Mouse (Mus musculus): ENCODE results near the gene Flad1. TPM values are rescaled to one million over a fixed set of nuclear protein-coding genes. Genes with fewer than 3 reads are reported as not detected.

Gene Flad1
- polyA plus RNA-seq, 1 experiment from 2014 or later: 23.1 TPM

DNA sequence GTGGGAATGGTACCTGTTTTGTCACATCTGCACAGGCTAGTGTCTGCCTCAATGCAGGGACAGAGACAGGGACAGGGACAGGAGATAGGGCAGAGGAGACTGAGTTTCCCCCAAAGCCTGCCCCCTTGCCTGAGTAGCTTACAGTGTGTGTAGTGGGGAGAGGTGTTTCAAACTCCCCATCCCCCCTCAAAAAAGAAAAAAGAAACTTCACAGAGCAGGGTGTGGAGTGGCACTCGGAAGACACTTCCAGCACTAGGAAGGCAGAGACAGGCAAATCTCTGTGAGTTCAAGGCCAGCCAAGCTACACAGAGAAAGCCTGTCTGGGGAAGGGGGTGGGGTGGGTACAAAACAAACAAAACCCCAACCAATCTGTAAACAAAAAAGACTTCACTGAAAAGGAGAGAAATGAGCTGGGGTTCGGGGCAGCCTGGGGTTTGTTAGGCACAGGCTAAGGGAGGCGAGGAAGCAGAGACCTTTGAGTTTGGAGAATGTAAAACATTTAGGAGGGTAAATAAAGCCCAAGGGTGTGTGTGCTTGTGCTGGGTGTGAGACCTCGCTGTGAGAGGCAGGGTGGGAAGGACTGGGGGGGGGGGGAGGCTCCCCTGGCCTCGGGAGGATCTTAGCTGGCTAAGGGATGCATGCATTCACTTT, 38.0 kb downstream of the Flad1 start:
- Histone ChIP-seq H3K36me3 (no peaks in the 10 kb centered on the region), H3K27me3 (no peaks in the 10 kb centered on the region), H3K9me3 (no peaks in the 10 kb centered on the region), H3K9ac (no peak overlapping the region), H3K4me1 (peaks cover 21% of the 10 kb centered on the region), H3K4me2 (no peak overlapping the region), H3K27ac (no peak overlapping the region; the same call in 1 of the 2 replicates), H3K4me3 (no peak overlapping the region)
- no peak for ATAC-seq (ENCODE audit: borderline replicate concordance, extremely low read depth, low FRiP score, low TSS enrichment)
- 28% methylated on average over 5 of the region's 5 CpGs for WGBS

DNA sequence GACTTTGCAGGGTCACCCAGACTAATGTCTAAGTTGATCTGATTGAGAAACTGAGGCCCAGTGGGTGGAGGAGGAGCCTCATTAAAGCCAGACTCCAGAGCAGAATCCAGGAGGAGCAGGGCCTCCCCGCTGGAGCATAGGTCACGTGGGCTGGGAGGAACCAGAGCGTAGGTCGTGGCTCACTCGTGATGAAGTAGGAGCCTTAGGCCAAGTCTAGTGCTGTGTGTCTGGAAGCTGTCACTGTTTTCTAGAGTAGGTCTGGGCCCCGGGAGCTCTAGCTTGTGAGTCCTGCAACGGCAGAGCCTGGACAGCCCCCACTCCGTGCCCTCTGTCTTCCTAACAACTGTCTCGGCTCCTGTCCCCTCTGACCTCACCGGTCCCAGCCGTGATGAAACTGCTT, 44.3 kb downstream of the Flad1 start:
- WGBS: 53% methylated on average over 11 of the region's 11 CpGs

DNA sequence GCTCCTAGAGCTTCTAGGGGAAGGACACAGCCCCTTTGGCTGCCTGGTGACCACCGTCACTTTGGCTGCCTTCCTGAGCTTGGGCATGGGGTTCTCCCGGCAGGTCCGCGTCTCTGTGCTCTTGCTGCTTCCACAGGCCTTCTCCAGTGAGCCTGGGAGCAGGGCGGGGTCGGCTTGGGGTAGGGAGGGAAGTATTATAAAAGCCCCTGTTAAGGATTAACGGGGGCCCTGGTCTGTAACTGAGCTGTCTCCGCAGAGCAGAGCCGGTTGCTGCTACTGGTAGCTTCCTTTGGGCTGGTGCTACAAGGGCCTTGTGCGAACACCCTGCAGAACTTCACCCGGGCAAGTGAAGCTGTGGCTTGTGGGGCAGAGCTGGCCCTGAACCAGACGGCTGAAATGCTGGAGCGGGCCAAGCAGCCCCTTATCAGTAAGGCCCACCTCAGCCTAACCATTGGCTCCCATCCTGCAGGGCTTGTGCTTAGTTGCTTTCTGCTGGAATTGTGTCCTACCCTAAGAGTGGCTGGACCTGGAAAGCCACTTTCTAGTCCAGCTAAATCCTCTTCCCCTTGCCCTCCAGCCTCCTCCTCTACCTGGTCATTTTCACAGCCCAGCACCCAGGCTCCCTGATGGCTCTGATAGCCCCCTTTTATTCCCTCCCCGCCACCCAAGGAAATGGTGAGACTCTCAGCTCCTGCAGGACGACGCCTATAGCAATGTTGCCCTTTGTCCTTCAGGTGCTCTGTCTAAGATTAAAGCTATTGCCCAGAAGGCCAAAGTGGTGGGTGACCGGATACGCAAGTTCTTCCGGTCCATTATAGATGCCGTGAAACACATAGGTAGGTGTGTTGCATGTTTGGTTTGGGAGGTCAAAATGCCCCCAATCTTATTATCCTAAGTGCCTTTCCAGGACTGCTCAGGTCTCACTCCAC, 45.9 kb downstream of the Flad1 start:
- 63% methylated on average over 20 of the region's 20 CpGs for WGBS
- H3K27ac ChIP-seq: no peak overlapping the region

More for the DNA sequence above, 44.3 kb downstream of the Flad1 start:
- Histone ChIP-seq H3K27me3 (no peaks in the 10 kb centered on the region), H3K9ac (no peak overlapping the region), H3K4me2 (no peak overlapping the region), H3K4me3 (no peak overlapping the region), H3K27ac (no peak overlapping the region), H3K36me3 (no peaks in the 10 kb centered on the region), H3K4me1 (no peaks in the 10 kb centered on the region; the same call in 1 of the 2 replicates), H3K9me3 (no peaks in the 10 kb centered on the region)
- ATAC-seq (ENCODE audit: borderline replicate concordance, extremely low read depth, low FRiP score, low TSS enrichment): no peak

DNA sequence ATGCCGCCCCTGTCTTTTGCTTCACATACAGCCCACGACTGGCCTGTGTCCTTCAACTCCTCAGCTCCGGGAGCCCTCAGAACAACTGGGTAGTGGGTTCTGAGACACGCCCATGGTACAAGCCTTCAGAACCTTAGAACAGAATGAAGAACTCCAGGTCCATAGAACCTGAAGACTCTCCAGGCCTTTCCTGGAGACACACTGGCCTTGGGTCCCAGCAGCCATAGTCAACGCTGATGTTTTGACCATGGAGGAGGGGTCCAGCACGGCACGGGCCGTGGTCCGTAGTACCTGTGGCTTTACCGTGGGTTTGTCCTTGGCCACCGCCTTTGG, 46.6 kb downstream of the Flad1 start, which contains the start of gene Dcst1:
TSS of gene Dcst1 (minus strand) at position 101 of the 333 bp plus-strand sequence.
- Histone ChIP-seq H3K9me3 (no peaks in the 10 kb centered on the region), H3K27ac (no peak within 1 kb of the TSS), H3K36me3 (no peaks in the 10 kb centered on the region), H3K4me2 (no peak within 1 kb of the TSS), H3K9ac (no peak within 1 kb of the TSS), H3K4me3 (no peak within 1 kb of the TSS), H3K4me1 (no peaks in the 10 kb centered on the region; the same call in 1 of the 2 replicates), H3K27me3 (no peaks in the 10 kb centered on the region)
- 92% methylated on average over 11 of the region's 11 CpGs for WGBS
- no peak for ATAC-seq (ENCODE audit: borderline replicate concordance, extremely low read depth, low FRiP score, low TSS enrichment)

More for the DNA sequence above, 45.9 kb downstream of the Flad1 start:
- Histone ChIP-seq H3K4me2 (no peak overlapping the region), H3K4me1 (no peaks in the 10 kb centered on the region; the same call in 1 of the 2 replicates), H3K9ac (no peak overlapping the region), H3K27me3 (no peaks in the 10 kb centered on the region), H3K9me3 (no peaks in the 10 kb centered on the region), H3K4me3 (no peak overlapping the region), H3K36me3 (no peaks in the 10 kb centered on the region)
- no peak for ATAC-seq (ENCODE audit: borderline replicate concordance, extremely low read depth, low FRiP score, low TSS enrichment)

DNA sequence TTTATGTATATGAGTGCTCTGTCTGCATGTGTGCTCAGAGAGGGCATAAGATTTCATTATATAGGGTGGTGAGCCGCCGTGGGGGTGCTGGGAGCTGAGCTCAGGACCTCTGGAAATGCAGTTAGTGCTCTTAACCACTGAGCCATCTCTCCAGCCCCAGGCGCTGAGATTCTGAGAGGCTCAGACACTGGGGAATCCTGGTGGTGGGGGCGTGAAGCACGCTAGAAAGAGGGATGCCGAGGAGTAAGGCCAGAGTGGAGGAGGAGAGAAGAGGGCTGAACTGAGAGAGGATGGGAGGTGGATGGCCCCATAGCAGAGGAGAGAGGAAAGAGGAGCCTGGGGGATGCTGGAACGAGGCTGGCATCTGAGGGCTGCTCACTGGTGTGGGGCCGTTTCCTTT, 47.0 kb downstream of the Flad1 start:
- WGBS: 62% methylated on average over 8 of the region's 8 CpGs
- no peak overlapping the region for H3K4me2 ChIP-seq
- ATAC-seq (ENCODE audit: borderline replicate concordance, extremely low read depth, low FRiP score, low TSS enrichment): no peak
- no peak overlapping the region for H3K9ac ChIP-seq
- H3K27me3 ChIP-seq: no peaks in the 10 kb centered on the region
- no peaks in the 10 kb centered on the region for H3K9me3 ChIP-seq
- no peak overlapping the region for H3K4me3 ChIP-seq
- H3K4me1 ChIP-seq: no peaks in the 10 kb centered on the region; the same call in 1 of the 2 replicates
- H3K27ac ChIP-seq: no peak overlapping the region
- no peaks in the 10 kb centered on the region for H3K36me3 ChIP-seq

DNA sequence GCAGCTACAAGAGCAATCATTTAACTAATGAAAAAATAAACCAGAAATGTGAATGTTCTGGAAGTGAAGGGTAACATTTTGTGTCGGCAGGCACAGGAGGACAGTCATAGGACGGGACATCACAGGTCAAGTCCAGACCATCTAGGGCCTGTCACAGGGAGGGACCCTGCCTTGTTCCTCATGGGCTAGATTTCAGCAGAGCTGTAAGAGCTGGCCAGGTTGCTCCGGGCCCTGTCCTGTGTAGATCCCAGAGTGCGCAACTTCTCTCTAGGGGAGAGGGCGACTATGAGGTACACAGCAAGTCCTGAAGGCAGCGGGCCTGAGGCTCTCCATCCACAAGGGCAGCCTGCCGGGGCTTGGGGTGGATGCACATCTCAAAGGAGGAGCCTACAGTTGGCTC, 50.0 kb downstream of the Flad1 start, which contains the start of gene Dcst2:
TSS of gene Dcst2 (plus strand) at position 301 of the 400 bp plus-strand sequence.
- Histone ChIP-seq H3K4me3 (no peak within 1 kb of the TSS), H3K9ac (no peak within 1 kb of the TSS), H3K4me1 (no peaks in the 10 kb centered on the region; the same call in 1 of the 2 replicates), H3K9me3 (no peaks in the 10 kb centered on the region), H3K36me3 (no peaks in the 10 kb centered on the region), H3K27ac (no peak within 1 kb of the TSS), H3K4me2 (no peak within 1 kb of the TSS), H3K27me3 (no peaks in the 10 kb centered on the region)
- 78% methylated on average over 7 of the region's 7 CpGs for WGBS
- no peak for ATAC-seq (ENCODE audit: borderline replicate concordance, extremely low read depth, low FRiP score, low TSS enrichment)

DNA sequence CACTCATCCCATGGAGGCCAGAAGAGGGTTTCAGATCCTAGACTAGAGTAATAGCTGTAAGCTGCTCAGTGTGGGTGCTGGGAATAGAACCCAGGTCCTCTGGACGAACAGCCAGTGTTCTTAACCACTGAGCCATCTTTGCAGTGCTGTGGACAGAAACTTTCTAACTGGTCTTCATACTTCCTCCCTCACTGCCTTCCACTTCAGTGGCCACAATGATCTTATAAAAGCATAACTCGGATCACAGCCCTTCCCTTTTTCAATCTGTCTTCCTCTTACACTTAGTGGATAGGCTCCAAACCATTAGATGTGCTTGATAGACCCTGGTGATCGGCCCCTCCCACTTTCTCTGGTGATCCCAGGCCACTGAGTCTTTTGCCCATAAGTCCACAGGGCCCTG, 51.4 kb downstream of the Flad1 start:
- Histone ChIP-seq H3K27me3 (no peaks in the 10 kb centered on the region; the same call in 1 of the 2 replicates), H3K9ac (no peak overlapping the region), H3K36me3 (no peaks in the 10 kb centered on the region), H3K9me3 (no peaks in the 10 kb centered on the region), H3K4me3 (no peak overlapping the region), H3K27ac (no peak overlapping the region), H3K4me2 (no peak overlapping the region), H3K4me1 (peaks cover 1% of the 10 kb centered on the region; the same call in 1 of the 2 replicates)
- WGBS: 66% methylated on average over 3 of the region's 3 CpGs
- no peak for ATAC-seq (ENCODE audit: borderline replicate concordance, extremely low read depth, low FRiP score, low TSS enrichment)

DNA sequence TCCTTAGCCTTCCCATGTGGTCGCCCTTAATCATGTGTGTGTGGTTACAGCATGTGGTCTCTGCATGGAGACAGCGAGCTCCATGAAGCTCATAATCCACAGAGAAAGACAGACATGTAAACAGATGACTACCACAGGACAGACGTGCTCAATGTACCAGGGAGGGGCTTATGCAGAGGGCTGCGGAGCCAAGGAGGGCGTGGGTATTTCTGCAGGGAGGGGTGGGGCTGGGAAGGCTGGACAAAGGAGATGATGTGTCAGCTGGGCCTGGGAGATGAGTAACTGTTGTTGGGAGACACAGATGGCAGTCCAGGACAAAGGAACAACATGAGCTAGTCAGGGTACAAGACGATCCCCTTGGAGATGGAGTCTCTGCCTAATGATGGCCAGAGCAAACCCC, 52.0 kb downstream of the Flad1 start:
- H3K4me1 ChIP-seq: peaks cover 6% of the 10 kb centered on the region; the same call in 1 of the 2 replicates
- no peaks in the 10 kb centered on the region for H3K36me3 ChIP-seq
- H3K4me2 ChIP-seq: no peak overlapping the region
- no peaks in the 10 kb centered on the region; the same call in 1 of the 2 replicates for H3K27me3 ChIP-seq
- H3K27ac ChIP-seq: no peak overlapping the region
- no peak overlapping the region for H3K9ac ChIP-seq
- no peak for ATAC-seq (ENCODE audit: borderline replicate concordance, extremely low read depth, low FRiP score, low TSS enrichment)
- 57% methylated on average over 6 of the region's 6 CpGs for WGBS
- no peak overlapping the region for H3K4me3 ChIP-seq
- no peaks in the 10 kb centered on the region for H3K9me3 ChIP-seq

DNA sequence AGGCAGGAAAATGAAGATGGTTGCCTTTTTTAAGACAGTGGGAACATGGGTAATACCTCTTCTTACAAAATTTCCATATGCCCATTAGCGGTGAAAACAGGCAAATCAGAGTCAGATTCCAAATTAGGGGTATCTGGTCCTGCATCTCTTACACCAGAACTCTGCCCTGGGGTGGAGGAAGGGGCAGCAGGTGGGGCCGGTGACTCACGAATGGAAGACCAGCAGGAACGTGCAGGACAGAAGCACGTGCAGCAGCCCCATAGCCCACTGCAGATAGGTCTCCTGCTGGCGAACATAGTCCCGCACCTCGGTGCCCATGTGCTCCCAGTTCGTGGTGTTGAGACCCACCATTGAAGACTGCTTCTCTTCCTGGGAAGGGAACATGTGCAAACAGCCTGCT, 55.6 kb downstream of the Flad1 start:
- WGBS: 56% methylated on average over 9 of the region's 9 CpGs
- ATAC-seq (ENCODE audit: borderline replicate concordance, extremely low read depth, low FRiP score, low TSS enrichment): no peak
- no peak overlapping the region for H3K4me3 ChIP-seq
- no peaks in the 10 kb centered on the region for H3K36me3 ChIP-seq
- H3K4me2 ChIP-seq: no peak overlapping the region
- H3K9me3 ChIP-seq: no peaks in the 10 kb centered on the region
- peaks cover 6% of the 10 kb centered on the region; the same call in 1 of the 2 replicates for H3K4me1 ChIP-seq
- H3K27me3 ChIP-seq: no peaks in the 10 kb centered on the region; the same call in 1 of the 2 replicates
- H3K9ac ChIP-seq: no peak overlapping the region
- no peak overlapping the region for H3K27ac ChIP-seq

DNA sequence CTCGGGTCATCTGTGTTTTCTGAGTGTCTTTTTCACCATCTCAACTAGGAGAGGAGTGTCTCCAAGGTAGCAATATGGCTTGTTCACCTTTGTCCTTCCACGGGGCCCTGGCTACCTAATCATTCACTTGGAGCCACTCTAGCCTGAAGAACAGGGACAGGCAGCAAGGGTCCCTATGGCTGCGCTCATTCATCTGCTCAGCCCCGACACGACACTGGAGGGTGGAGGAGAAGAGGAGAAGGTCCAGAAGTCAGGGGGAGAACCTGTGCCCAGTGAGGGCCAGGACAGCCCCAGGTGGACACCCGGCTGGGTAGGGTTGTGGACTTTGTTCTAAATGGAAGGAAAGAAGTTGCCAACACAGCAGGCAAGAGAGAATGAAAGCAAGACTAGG, 56.2 kb downstream of the Flad1 start:
- H3K36me3 ChIP-seq: no peaks in the 10 kb centered on the region
- no peaks in the 10 kb centered on the region; the same call in 1 of the 2 replicates for H3K27me3 ChIP-seq
- no peak overlapping the region for H3K4me2 ChIP-seq
- H3K4me1 ChIP-seq: peaks cover 9% of the 10 kb centered on the region
- no peak for ATAC-seq (ENCODE audit: borderline replicate concordance, extremely low read depth, low FRiP score, low TSS enrichment)
- no peak overlapping the region for H3K9ac ChIP-seq
- WGBS: 62% methylated on average over 6 of the region's 6 CpGs
- H3K4me3 ChIP-seq: no peak overlapping the region
- H3K9me3 ChIP-seq: no peaks in the 10 kb centered on the region
- H3K27ac ChIP-seq: 0 out of 2 replicates have a peak overlapping the region, but pooled peaks have one; percentile 10

DNA sequence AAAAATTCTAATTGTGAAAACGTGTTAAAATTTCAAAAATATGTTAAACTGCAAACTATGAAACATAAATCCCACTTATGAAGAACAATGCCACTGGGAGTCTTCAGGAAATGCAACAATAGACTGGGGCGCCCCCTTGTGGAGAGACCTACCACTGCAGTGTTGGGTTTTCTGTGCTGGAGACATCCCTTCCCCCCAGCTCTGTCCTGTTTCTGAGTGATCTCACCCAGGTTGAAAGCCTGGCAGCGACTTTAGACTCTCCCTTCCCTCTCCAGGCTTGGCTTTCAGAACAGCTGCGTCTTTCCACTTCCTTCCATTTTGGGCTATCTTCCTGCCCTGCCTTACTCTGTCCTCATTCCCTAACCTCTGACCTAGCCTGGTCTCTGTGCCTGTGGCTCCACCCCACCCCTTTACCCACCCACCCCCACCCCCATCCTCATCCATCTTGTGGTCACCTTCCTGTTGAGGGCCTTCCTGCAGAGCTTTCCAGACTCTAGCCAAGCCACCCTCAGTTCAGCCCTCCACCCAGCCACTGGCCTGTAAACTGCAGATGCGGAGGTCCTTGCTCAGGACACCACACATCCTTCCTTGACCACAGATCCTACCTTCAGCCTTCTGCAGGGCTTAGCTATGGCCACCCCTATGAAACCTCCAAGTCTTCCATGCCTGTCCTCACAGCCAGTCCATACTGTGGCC, 56.7 kb downstream of the Flad1 start:
- Histone ChIP-seq H3K27ac (0 out of 2 replicates have a peak overlapping the region, but pooled peaks have one; percentile 10), H3K36me3 (no peaks in the 10 kb centered on the region), H3K4me2 (0 out of 2 replicates have a peak overlapping the region, but pooled peaks have one; percentile 18), H3K9ac (no peak overlapping the region), H3K4me3 (no peak overlapping the region), H3K9me3 (no peaks in the 10 kb centered on the region), H3K27me3 (no peaks in the 10 kb centered on the region; the same call in none of the 2 replicates), H3K4me1 (peaks cover 15% of the 10 kb centered on the region)
- WGBS: 13% methylated on average over 5 of the region's 5 CpGs
- ATAC-seq (ENCODE audit: borderline replicate concordance, extremely low read depth, low FRiP score, low TSS enrichment): peak; percentile 48; the same call in 1 of the 2 replicates

Measured in lung, embryonic 15.5 days (tissue).